Mouse (Mus musculus): ENCODE data around the gene Ttll3.

Ttll3 gene

GRCm38 (mm10) chr6:113388960-113389359, at the start of gene Ttll3:
Gene Ttll3, plus strand, starts transcription at chr6:113389260.
- peak; percentile 35 for DNase-seq (ENCODE audit: low spot score)

- no peak for DNase-seq (ENCODE audit: low spot score)
Measured at GRCm38 (mm10) chr6:113341574-113341973, 47.5 kb upstream of the Ttll3 start.

GRCm38 (mm10) chr6:113342297-113342696, 46.8 kb upstream of the Ttll3 start:
- DNase-seq (ENCODE audit: low spot score), result no peak

GRCm38 (mm10) chr6:113343177-113344092, 45.6 kb upstream of the Ttll3 start, which contains the start of gene Camk1:
Gene Camk1, minus strand, starts transcription at chr6:113343984.
- peak; percentile 78 for DNase-seq (ENCODE audit: low spot score)

GRCm38 (mm10) chr6:113344321-113344720, 44.7 kb upstream of the Ttll3 start:
- peak; percentile 49 for DNase-seq (ENCODE audit: low spot score)

GRCm38 (mm10) chr6:113346897-113347296, 42.2 kb upstream of the Ttll3 start:
- no peak for DNase-seq (ENCODE audit: low spot score)

GRCm38 (mm10) chr6:113350538-113350937, 38.5 kb upstream of the Ttll3 start:
- no peak for DNase-seq (ENCODE audit: low spot score)

GRCm38 (mm10) chr6:113351161-113351560, 37.9 kb upstream of the Ttll3 start:
- no peak for DNase-seq (ENCODE audit: low spot score)

GRCm38 (mm10) chr6:113351653-113352052, 37.4 kb upstream of the Ttll3 start:
- no peak for DNase-seq (ENCODE audit: low spot score)

GRCm38 (mm10) chr6:113352820-113353219, 36.2 kb upstream of the Ttll3 start:
- DNase-seq (ENCODE audit: low spot score), result no peak

GRCm38 (mm10) chr6:113353696-113354095, 35.4 kb upstream of the Ttll3 start:
- DNase-seq (ENCODE audit: low spot score), result no peak

GRCm38 (mm10) chr6:113361476-113361875, 27.6 kb upstream of the Ttll3 start:
- DNase-seq (ENCODE audit: low spot score), result no peak

GRCm38 (mm10) chr6:113362241-113362640, 26.8 kb upstream of the Ttll3 start:
- no peak for DNase-seq (ENCODE audit: low spot score)

- peak; percentile 14 for DNase-seq (ENCODE audit: low spot score)
Measured at GRCm38 (mm10) chr6:113364518-113365135, 24.4 kb upstream of the Ttll3 start.

- DNase-seq (ENCODE audit: low spot score), result no peak
Measured at GRCm38 (mm10) chr6:113366639-113367038, 22.4 kb upstream of the Ttll3 start.

- DNase-seq (ENCODE audit: low spot score), result no peak
Measured at GRCm38 (mm10) chr6:113367574-113367973, 21.5 kb upstream of the Ttll3 start.

GRCm38 (mm10) chr6:113368124-113368523, 20.9 kb upstream of the Ttll3 start:
- DNase-seq (ENCODE audit: low spot score), result no peak

- no peak for DNase-seq (ENCODE audit: low spot score)
Measured at GRCm38 (mm10) chr6:113368577-113368976, 20.5 kb upstream of the Ttll3 start.

GRCm38 (mm10) chr6:113370194-113370929, 18.7 kb upstream of the Ttll3 start:
- DNase-seq (ENCODE audit: low spot score), result no peak

GRCm38 (mm10) chr6:113373491-113373890, 15.6 kb upstream of the Ttll3 start:
- no peak for DNase-seq (ENCODE audit: low spot score)

- DNase-seq (ENCODE audit: low spot score), result no peak
Measured at GRCm38 (mm10) chr6:113377172-113377495, 11.9 kb upstream of the Ttll3 start.

GRCm38 (mm10) chr6:113377496-113378385, 11.3 kb upstream of the Ttll3 start, which contains the start of the genes Tada3 and Arpc4:
Gene Tada3, minus strand, starts transcription at chr6:113377883.
Gene Arpc4, plus strand, starts transcription at chr6:113378115.
- DNase-seq (ENCODE audit: low spot score), result peak; percentile 95
